Mouse (Mus musculus) heart, embryonic 12.5 days (tissue): ENCODE data around the gene Teddm1a. TPM values are rescaled to one million over a fixed set of nuclear protein-coding genes. Genes with fewer than 3 reads are reported as not detected.

Source experiments
- ATAC-seq: fragments of 200-750 bp; cut with Nextera tagmentation; 2 replicates; pipeline ENCODE4 v1.8.0; 2017; ENCODE audit warnings: moderate TSS enrichment, moderate library complexity; ENCODE audit not compliant: insufficient number of reproducible peaks, low FRiP score
- H3K27ac ChIP-seq: fragments of 300-500 bp; sonication (generic); 2 replicates; pipeline ENCODE4 v1.5.1; 2016; ENCODE audit warnings: mild to moderate bottlenecking, moderate library complexity; ENCODE audit not compliant: poor library complexity, severe bottlenecking
- H3K27me3 ChIP-seq: fragments of 300-500 bp; sonication (generic); replicated peaks from 2 replicates; pipeline ENCODE4 v1.6.1; 2016; ENCODE audit warnings: mild to moderate bottlenecking, moderate library complexity
- H3K36me3 ChIP-seq: fragments of 300-500 bp; sonication (generic); 2 replicates; pipeline ENCODE4 v1.6.1; 2016; ENCODE audit warnings: mild to moderate bottlenecking, moderate library complexity
- H3K4me1 ChIP-seq: fragments of 300-500 bp; sonication (generic); replicated peaks from 2 replicates; pipeline ENCODE4 v1.6.1; 2016; ENCODE audit warnings: mild to moderate bottlenecking
- H3K4me2 ChIP-seq: fragments of 300-500 bp; sonication (generic); 2 replicates; pipeline ENCODE4 v1.6.1; 2016; ENCODE audit warnings: mild to moderate bottlenecking, moderate library complexity
- H3K4me3 ChIP-seq: fragments of 300-500 bp; sonication (generic); 2 replicates; pipeline ENCODE4 v1.5.1; 2016; ENCODE audit warnings: mild to moderate bottlenecking
- H3K9ac ChIP-seq: fragments of 300-500 bp; sonication (generic); 2 replicates; pipeline ENCODE4 v1.6.1; 2016; ENCODE audit warnings: mild to moderate bottlenecking, moderate library complexity
- H3K9me3 ChIP-seq: fragments of 300-500 bp; sonication (generic); replicated peaks from 2 replicates; pipeline ENCODE4 v1.6.1; 2016; ENCODE audit warnings: mild to moderate bottlenecking, moderate library complexity
- WGBS: fragments of 180-500 bp; shearing (Covaris S2); methylation state at CpG from one replicate; pipeline ENCODE4 v1.1.7; 2016; 5-methylcytosine and 5-hydroxymethylcytosine counted together
- polyA plus RNA-seq: library from polyadenylated mRNA; unstranded; fragments of >200 nt; fragmentation: Nextera tagmentation; extraction: Ambion mirVana; gene quantifications from 2 replicates; pipeline ENCODE4 v1.2.1, GENCODE M21; 2016

Teddm1a gene
- polyA plus RNA-seq, 1 experiment from 2014 or later, result not detected

- Histone ChIP-seq H3K9me3 (no peaks in the 10 kb centered on the region), H3K4me2 (no peak overlapping the region), H3K4me1 (peaks cover 11% of the 10 kb centered on the region; the same call in 1 of the 2 replicates), H3K36me3 (no peaks in the 10 kb centered on the region), H3K4me3 (no peak overlapping the region), H3K9ac (no peak overlapping the region), H3K27me3 (peaks cover 7% of the 10 kb centered on the region), H3K27ac (no peak overlapping the region)
- ATAC-seq, result no peak
- 58% methylated on average over 2 of the region's 2 CpGs for WGBS
Observed at GRCm38 (mm10) chr1:153893746-153894145, 2.2 kb downstream of the Teddm1a start.

DNA sequence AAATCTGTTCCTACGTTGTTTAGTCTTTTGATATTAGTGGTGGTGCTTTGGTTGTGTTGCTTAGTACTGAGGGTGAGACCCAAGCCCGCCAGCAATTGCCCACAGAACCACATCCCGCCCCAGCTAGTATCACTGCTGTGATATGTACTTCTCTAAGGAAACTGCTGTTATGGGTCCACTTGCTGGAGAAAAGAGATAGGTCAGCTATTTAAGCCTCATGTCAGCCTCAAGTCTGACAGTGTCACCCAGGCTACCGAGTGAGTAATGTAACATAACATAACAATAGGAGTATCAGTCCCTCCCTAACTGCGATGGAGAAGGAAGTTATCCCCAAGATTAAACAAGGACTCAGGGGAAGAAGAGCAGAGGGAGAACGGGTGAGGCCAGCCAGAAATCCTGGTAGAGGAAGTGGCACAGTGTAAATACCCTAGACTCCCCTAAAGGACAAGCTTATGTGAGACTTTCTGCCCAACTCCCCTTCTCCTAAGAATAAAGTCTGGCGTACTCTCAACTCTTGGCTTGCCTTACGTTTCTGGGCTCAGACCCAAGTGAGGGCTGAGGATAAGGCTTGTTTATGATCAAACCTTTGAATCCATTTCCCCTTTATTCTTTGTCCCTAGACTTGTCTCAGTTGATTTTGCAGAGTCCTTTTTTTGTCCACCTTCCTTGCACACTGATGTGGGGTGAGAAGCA is 2.8 kb downstream of the Teddm1a start:
- peaks cover 14% of the 10 kb centered on the region; the same call in 1 of the 2 replicates for H3K4me1 ChIP-seq
- no peaks in the 10 kb centered on the region for H3K36me3 ChIP-seq
- no peak for ATAC-seq
- H3K4me2 ChIP-seq, result no peak overlapping the region
- H3K9ac ChIP-seq, result no peak overlapping the region
- no peak overlapping the region for H3K4me3 ChIP-seq
- 46% methylated on average over 8 of the region's 8 CpGs for WGBS
- no peaks in the 10 kb centered on the region for H3K9me3 ChIP-seq
- peaks cover 7% of the 10 kb centered on the region for H3K27me3 ChIP-seq
- no peak overlapping the region for H3K27ac ChIP-seq

- Histone ChIP-seq H3K27me3 (peaks cover 7% of the 10 kb centered on the region), H3K4me3 (no peak overlapping the region), H3K4me1 (peaks cover 14% of the 10 kb centered on the region; the same call in 1 of the 2 replicates), H3K27ac (no peak overlapping the region), H3K4me2 (no peak overlapping the region), H3K36me3 (no peaks in the 10 kb centered on the region), H3K9me3 (no peaks in the 10 kb centered on the region), H3K9ac (no peak overlapping the region)
- WGBS, result 37% methylated on average over 5 of the region's 5 CpGs
- no peak for ATAC-seq
Observed at GRCm38 (mm10) chr1:153894979-153895378, 3.4 kb downstream of the Teddm1a start.

DNA sequence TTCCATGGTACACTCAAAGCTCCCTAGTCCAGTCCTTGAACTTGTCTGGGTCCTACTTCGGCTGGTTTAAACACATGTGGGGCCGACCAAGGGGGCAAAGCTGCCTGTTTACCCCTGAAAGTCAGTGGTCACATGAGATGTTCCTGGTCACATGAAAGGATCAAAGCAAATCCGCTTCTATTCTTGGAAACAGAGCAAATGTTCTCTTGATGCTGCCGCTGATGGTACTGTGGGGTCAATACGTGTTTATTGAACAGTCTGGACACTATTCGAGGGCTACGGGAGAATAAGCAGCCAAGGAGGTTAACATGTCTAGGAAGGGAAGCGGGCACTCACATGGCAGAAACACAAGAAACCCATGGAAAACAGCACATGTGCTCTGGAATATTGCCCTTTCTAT is 5.7 kb downstream of the Teddm1a start:
- Histone ChIP-seq H3K9ac (no peak overlapping the region), H3K4me3 (no peak overlapping the region), H3K27ac (no peak overlapping the region), H3K4me1 (peaks cover 22% of the 10 kb centered on the region), H3K4me2 (no peak overlapping the region), H3K9me3 (no peaks in the 10 kb centered on the region), H3K27me3 (peaks cover 7% of the 10 kb centered on the region), H3K36me3 (no peaks in the 10 kb centered on the region)
- 75% methylated on average over 8 of the region's 8 CpGs for WGBS
- ATAC-seq, result no peak

DNA sequence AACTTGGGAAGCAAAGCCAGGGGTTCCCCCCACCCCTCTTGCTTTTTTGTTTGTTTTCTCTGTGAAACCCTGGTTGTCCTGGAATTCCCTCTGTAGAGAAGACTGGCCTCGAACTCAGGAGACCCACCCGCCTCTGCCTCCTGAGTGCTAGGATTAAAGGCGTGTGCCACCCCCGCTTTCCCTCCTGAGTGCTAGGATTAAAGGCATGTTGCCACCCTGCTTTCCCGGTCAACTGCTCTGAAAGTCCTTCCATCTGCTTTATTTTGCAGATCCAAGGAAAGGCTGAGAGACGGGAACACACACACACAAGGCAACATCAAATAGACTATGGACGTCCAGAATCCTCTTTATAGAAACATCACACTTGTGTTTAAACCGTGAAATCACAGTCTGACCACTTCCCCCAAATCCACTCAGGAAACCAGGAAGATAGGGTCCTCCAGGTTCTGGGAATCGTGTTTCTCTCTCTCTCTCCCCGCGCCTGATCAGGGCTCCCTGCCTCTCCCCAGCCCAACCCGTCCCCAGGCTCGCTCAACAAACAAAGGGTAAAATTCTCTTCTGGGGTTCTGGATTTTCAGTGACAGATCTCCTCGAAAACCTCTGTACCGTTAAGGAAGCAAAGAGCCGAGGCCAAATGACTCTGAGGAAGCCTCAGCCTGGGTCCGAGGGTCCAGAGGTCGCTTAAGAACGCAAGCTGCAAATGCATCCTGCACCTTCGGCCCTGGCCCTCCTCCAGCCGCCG is 7.6 kb downstream of the Teddm1a start:
- Histone ChIP-seq H3K9ac (peak overlapping the region; percentile 70), H3K27ac (peak overlapping the region; percentile 71), H3K36me3 (peaks cover 16% of the 10 kb centered on the region), H3K4me2 (peak overlapping the region; percentile 84), H3K4me1 (peaks cover 20% of the 10 kb centered on the region), H3K27me3 (peaks cover 4% of the 10 kb centered on the region; the same call in 1 of the 2 replicates), H3K9me3 (no peaks in the 10 kb centered on the region), H3K4me3 (peak overlapping the region; percentile 80)
- ATAC-seq, result no peak; the same call in 1 of the 2 replicates
- 19% methylated on average over 22 of the region's 22 CpGs for WGBS

- peak within 1 kb of the TSS; percentile 94 for H3K27ac ChIP-seq
- WGBS, result 0% methylated on average over 51 of the region's 51 CpGs
Observed at GRCm38 (mm10) chr1:153899731-153900380, 8.3 kb downstream of the Teddm1a start, which contains the start of the genes Glul and Teddm2. Gene Glul (plus strand): TSS chr1:153899944. Gene Teddm2 (minus strand): TSS chr1:153900228.

DNA sequence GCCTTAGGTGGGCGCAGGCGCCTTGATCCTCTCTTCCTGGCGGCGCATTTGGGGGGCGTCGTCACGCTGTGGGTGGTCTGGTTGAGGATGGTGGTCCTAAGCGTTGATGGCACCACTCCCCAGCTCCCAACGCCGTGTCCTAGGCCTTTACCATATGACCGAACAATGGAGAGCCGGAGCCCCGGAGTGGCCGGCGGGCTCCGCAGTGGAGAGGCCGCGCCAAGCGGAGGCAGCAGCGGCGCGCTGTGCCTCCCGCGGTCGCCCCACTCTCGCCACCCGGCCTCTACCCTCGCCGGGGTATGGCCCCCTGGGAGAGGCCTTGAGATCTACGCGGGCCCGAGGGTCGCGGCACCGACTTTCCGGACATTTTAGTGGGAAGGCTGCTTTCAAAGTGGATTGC is 8.8 kb downstream of the Teddm1a start:
- Histone ChIP-seq H3K9ac (peak overlapping the region; percentile 87), H3K9me3 (no peaks in the 10 kb centered on the region), H3K4me3 (peak overlapping the region; percentile 80), H3K4me2 (peak overlapping the region; percentile 84), H3K27me3 (no peaks in the 10 kb centered on the region), H3K36me3 (peaks cover 28% of the 10 kb centered on the region), H3K4me1 (peaks cover 17% of the 10 kb centered on the region), H3K27ac (peak overlapping the region; percentile 94)
- WGBS, result under 1% methylated on average over 34 of the region's 36 CpGs
- ATAC-seq, result peak; percentile 63

More at GRCm38 (mm10) chr1:153899731-153900380, 8.3 kb downstream of the Teddm1a start, which contains the start of the genes Glul and Teddm2:
- Histone ChIP-seq H3K4me1 (peaks cover 17% of the 10 kb centered on the region), H3K9me3 (no peaks in the 10 kb centered on the region), H3K4me3 (peak within 1 kb of the TSS; percentile 80), H3K9ac (peak within 1 kb of the TSS; percentile 87), H3K36me3 (peaks cover 22% of the 10 kb centered on the region), H3K27me3 (no peaks in the 10 kb centered on the region), H3K4me2 (peak within 1 kb of the TSS; percentile 84)
- ATAC-seq, result peak; percentile 96

- Histone ChIP-seq H3K27me3 (no peaks in the 10 kb centered on the region), H3K36me3 (peaks cover 33% of the 10 kb centered on the region), H3K4me3 (peak overlapping the region; percentile 80), H3K27ac (peak overlapping the region; percentile 94), H3K9ac (peak overlapping the region; percentile 87), H3K4me2 (peak overlapping the region; percentile 84), H3K4me1 (peaks cover 17% of the 10 kb centered on the region), H3K9me3 (no peaks in the 10 kb centered on the region)
- WGBS, result 2% methylated on average over 25 of the region's 25 CpGs
- ATAC-seq, result no peak
Observed at GRCm38 (mm10) chr1:153900860-153901730, 9.6 kb downstream of the Teddm1a start.

DNA sequence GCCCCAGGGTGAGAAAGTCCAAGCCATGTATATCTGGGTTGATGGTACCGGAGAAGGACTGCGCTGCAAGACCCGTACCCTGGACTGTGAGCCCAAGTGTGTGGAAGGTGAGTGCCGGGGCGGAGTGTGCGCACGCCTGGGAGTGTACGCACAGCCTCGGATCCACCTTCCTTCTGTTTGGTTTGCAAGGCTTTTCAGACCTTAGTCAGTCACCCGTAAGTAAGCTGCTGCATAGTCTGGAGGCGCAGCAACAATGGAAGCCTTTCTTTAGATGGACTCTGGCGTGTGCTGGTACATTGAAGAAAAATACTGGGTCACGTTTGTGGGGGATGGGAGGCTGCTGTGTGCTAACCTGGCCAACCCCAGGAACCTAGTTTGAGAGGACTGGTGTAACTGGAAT is 11.5 kb downstream of the Teddm1a start:
- H3K27ac ChIP-seq, result no peak overlapping the region
- 95% methylated on average over 13 of the region's 13 CpGs for WGBS
- H3K9me3 ChIP-seq, result no peaks in the 10 kb centered on the region
- no peaks in the 10 kb centered on the region for H3K27me3 ChIP-seq
- peaks cover 11% of the 10 kb centered on the region for H3K4me1 ChIP-seq
- H3K4me3 ChIP-seq, result no peak overlapping the region
- H3K9ac ChIP-seq, result no peak overlapping the region
- ATAC-seq, result no peak
- peaks cover 52% of the 10 kb centered on the region for H3K36me3 ChIP-seq
- H3K4me2 ChIP-seq, result no peak overlapping the region

GRCm38 (mm10) chr1:153904236-153904635 is 12.7 kb downstream of the Teddm1a start:
- Histone ChIP-seq H3K9me3 (no peaks in the 10 kb centered on the region), H3K4me1 (peaks cover 8% of the 10 kb centered on the region), H3K27me3 (no peaks in the 10 kb centered on the region), H3K36me3 (peaks cover 64% of the 10 kb centered on the region), H3K4me3 (no peak overlapping the region), H3K9ac (no peak overlapping the region), H3K27ac (no peak overlapping the region), H3K4me2 (no peak overlapping the region)
- ATAC-seq, result no peak
- WGBS, result 95% methylated on average over 14 of the region's 14 CpGs
